ENCODE assay signal across 26 mouse cellular contexts in genomic region chr4:117482103-117482502, GRCm38 (mm10). TPM values are rescaled to one million over a fixed set of nuclear protein-coding genes. Genes with fewer than 3 reads are reported as not detected.
DNase-seq lines count a peak whose midpoint lies in the region; ATAC-seq and TF ChIP-seq lines count a peak whose summit lies in the region.
"Had no signal": no experiment of that assay in that cellular context is flagged by ENCODE, and none has a peak within 500 bp of the region (broad histone marks: within the 10 kb centered on the region; RNA-seq: fewer than 3 reads in every experiment).

No protein-coding gene starts in this region.

- H3K4me1 ChIP-seq in MEL (ENCODE audit: control insufficient read depth in 1 of 2, insufficient read depth in 2 of 2, low read length in 2 of 2) = peaks cover 13 to 49% of the 10 kb centered on the region in 2 experiments
- peaks cover 93% of the 10 kb centered on the region for H3K4me1 ChIP-seq in liver, embryonic 12.5 days
- peaks cover 86% of the 10 kb centered on the region for H3K4me1 ChIP-seq in liver, embryonic 15.5 days (replicated peaks)
- peaks cover 48% of the 10 kb centered on the region for H3K4me1 ChIP-seq in embryonic facial prominence, embryonic 10.5 days

- H3K36me3 ChIP-seq in MEL (ENCODE audit: control insufficient read depth in 1 of 2, insufficient read depth in 2 of 2, low read length in 2 of 2) = peaks cover 0 to 40% of the 10 kb centered on the region in 2 experiments; a peak in 2 of 4 replicates
- H3K36me3 ChIP-seq in liver, embryonic 12.5 days = no peaks in the 10 kb centered on the region
- no peaks in the 10 kb centered on the region for H3K36me3 ChIP-seq in liver, embryonic 15.5 days (replicated peaks)
- H3K36me3 ChIP-seq in embryonic facial prominence, embryonic 10.5 days (replicated peaks) = no peaks in the 10 kb centered on the region
- H3K36me3 ChIP-seq: embryonic facial prominence, embryonic 12.5 days; embryonic facial prominence, embryonic 15.5 days; heart, embryonic 10.5 days; heart, embryonic 13.5 days; hindbrain, embryonic 12.5 days; hindbrain, embryonic 15.5 days had no signal

- TF ChIP-seq EP300 in MEL (IDR thresholded peaks at IDR 0.05; ENCODE audit: low read depth in 1 of 2, low read length in 2 of 2) = peak; percentile 32 to 53; a peak in 3 of 4 replicates

- no peaks in the 10 kb centered on the region for H3K27me3 ChIP-seq in MEL (ENCODE audit: control insufficient read depth in 1 of 2, insufficient read depth in 2 of 2, low read length in 2 of 2)
- H3K27me3 ChIP-seq in liver, embryonic 12.5 days (replicated peaks) = peaks cover 30% of the 10 kb centered on the region
- H3K27me3 ChIP-seq in liver, embryonic 15.5 days = peaks cover 30% of the 10 kb centered on the region
- peaks cover 68% of the 10 kb centered on the region for H3K27me3 ChIP-seq in embryonic facial prominence, embryonic 10.5 days (replicated peaks; ENCODE audit: low read depth, poor library complexity, severe bottlenecking)

- WGBS in liver, embryonic 12.5 days (ENCODE audit: insufficient replicate concordance) = 33% methylated on average over 5 of the region's 5 CpGs
- 33% methylated on average over 5 of the region's 5 CpGs for WGBS in liver, embryonic 15.5 days (ENCODE audit: insufficient replicate concordance)
- 74% methylated on average over 5 of the region's 5 CpGs for WGBS in embryonic facial prominence, embryonic 10.5 days

- no peak for TF ChIP-seq CTCF in MEL (IDR thresholded peaks at IDR 0.05 in 2 of 3, conservative IDR thresholded peaks at IDR 0.05 in 1 of 3; ENCODE audit: control insufficient read depth in 1 of 3, insufficient read depth in 1 of 3, low read depth in 2 of 3, low read length in 3 of 3, poor library complexity in 1 of 3, severe bottlenecking in 1 of 3)

- H3K9ac ChIP-seq in MEL (ENCODE audit: control insufficient read depth, low read depth, low read length, poor library complexity, severe bottlenecking) = no peak overlapping the region
- no peak overlapping the region for H3K9ac ChIP-seq in liver, embryonic 12.5 days
- no peak overlapping the region for H3K9ac ChIP-seq in liver, embryonic 15.5 days
- H3K9ac ChIP-seq: embryonic facial prominence, embryonic 12.5 days; embryonic facial prominence, embryonic 15.5 days; forebrain, postnatal 0 days; heart, embryonic 13.5 days; hindbrain, embryonic 12.5 days; hindbrain, embryonic 15.5 days had no signal

- no peak overlapping the region for H3K4me3 ChIP-seq in MEL (ENCODE audit: control insufficient read depth in 1 of 2, insufficient read depth in 1 of 2, low read depth in 2 of 2, low read length in 2 of 2)
- H3K4me3 ChIP-seq in liver, embryonic 12.5 days = no peak overlapping the region
- no peak overlapping the region for H3K4me3 ChIP-seq in liver, embryonic 15.5 days (replicated peaks)
- H3K4me3 ChIP-seq in embryonic facial prominence, embryonic 10.5 days = no peak overlapping the region
- H3K4me3 ChIP-seq: embryonic facial prominence, embryonic 12.5 days; embryonic facial prominence, embryonic 15.5 days; gastrocnemius, adult 2 months; heart, adult 2 months; heart, embryonic 10.5 days; heart, embryonic 13.5 days; hindbrain, embryonic 12.5 days; hindbrain, embryonic 15.5 days had no signal

- peak; percentile 31 for DNase-seq in MEL (ENCODE audit: low read depth, low spot score)
- DNase-seq in embryonic facial prominence, embryonic 10.5 days (ENCODE audit: low spot score) = no peak
- DNase-seq in retina, postnatal 1 day = no peak
- DNase-seq in cerebellum, postnatal 25 days = no peak
- DNase-seq: adrenal gland, adult 8-10 months; adrenal gland, postnatal 25 days; B cell, adult 2 months; cerebellum, adult 11-12 months; cerebellum, adult 8-10 months; cerebellum, postnatal 10 days; forebrain, postnatal 0 days; gastrocnemius, adult 2 months; gastrocnemius, postnatal 25 days; heart, adult 2 months; heart, postnatal 14 days; heart, postnatal 4 days had no signal

- H3K4me2 ChIP-seq in liver, embryonic 12.5 days = peak overlapping the region; percentile 9
- peak overlapping the region; percentile 28 for H3K4me2 ChIP-seq in liver, embryonic 15.5 days
- H3K4me2 ChIP-seq: embryonic facial prominence, embryonic 12.5 days; embryonic facial prominence, embryonic 15.5 days; heart, embryonic 13.5 days; hindbrain, embryonic 12.5 days; hindbrain, embryonic 15.5 days had no signal

- H3K27ac ChIP-seq in MEL (ENCODE audit: control insufficient read depth, low read depth, low read length) = no peak overlapping the region
- peak overlapping the region; percentile 57; the same call in 1 of the 2 replicates for H3K27ac ChIP-seq in liver, embryonic 12.5 days
- H3K27ac ChIP-seq in liver, embryonic 15.5 days (replicated peaks) = peak overlapping the region; percentile 51; the same call in 1 of the 2 replicates
- H3K27ac ChIP-seq in embryonic facial prominence, embryonic 10.5 days (replicated peaks) = no peak overlapping the region
- H3K27ac ChIP-seq: embryonic facial prominence, embryonic 12.5 days; embryonic facial prominence, embryonic 15.5 days; gastrocnemius, adult 2 months; heart, adult 2 months; heart, embryonic 10.5 days; heart, embryonic 13.5 days; hindbrain, embryonic 12.5 days; hindbrain, embryonic 15.5 days had no signal

- peak; percentile 74 for ATAC-seq in liver, embryonic 12.5 days
- ATAC-seq in liver, embryonic 15.5 days (ENCODE audit: insufficient read depth) = peak; percentile 50
- ATAC-seq: activated CD4-positive, CD25-positive, alpha-beta regulatory T cell, adult 4 months; forebrain, embryonic 14.5 days; forebrain, postnatal 0 days had no signal

- no peak for TF ChIP-seq POLR2A in MEL (IDR thresholded peaks at IDR 0.05; ENCODE audit: control insufficient read depth in 1 of 2, insufficient read depth in 1 of 2, low read depth in 1 of 2, low read length in 2 of 2, poor library complexity in 1 of 2)

- H3K79me2 ChIP-seq in MEL (ENCODE audit: control insufficient read depth, insufficient read depth, low read length, poor library complexity) = no peaks in the 10 kb centered on the region

- H3K9me3 ChIP-seq in MEL (replicated peaks; ENCODE audit: insufficient read depth, low read length) = no peaks in the 10 kb centered on the region
- no peaks in the 10 kb centered on the region for H3K9me3 ChIP-seq in liver, embryonic 12.5 days (replicated peaks)
- no peaks in the 10 kb centered on the region for H3K9me3 ChIP-seq in liver, embryonic 15.5 days (replicated peaks)
- H3K9me3 ChIP-seq in embryonic facial prominence, embryonic 10.5 days = no peaks in the 10 kb centered on the region
- H3K9me3 ChIP-seq: embryonic facial prominence, embryonic 12.5 days; embryonic facial prominence, embryonic 15.5 days; heart, embryonic 10.5 days; heart, embryonic 13.5 days; hindbrain, embryonic 12.5 days; hindbrain, embryonic 15.5 days had no signal

- TF ChIP-seq RAD21 in MEL (IDR thresholded peaks at IDR 0.05; ENCODE audit: low read depth, low read length) = no peak

TF ChIP-seq in MEL, 35 proteins besides CTCF, POLR2A, EP300 and RAD21:
- TF ChIP-seq GABPA (IDR thresholded peaks at IDR 0.05; ENCODE audit: low read depth, low read length) = no peak
- TF ChIP-seq USF1 (IDR thresholded peaks at IDR 0.05; ENCODE audit: low read depth, low read length) = no peak
- TF ChIP-seq TCF12 (IDR thresholded peaks at IDR 0.05; ENCODE audit: low read depth, low read length) = 0 out of 2 replicates have a peak, but pooled peaks have one; percentile 16
- TF ChIP-seq TAL1 (IDR thresholded peaks at IDR 0.05; ENCODE audit: low read length) = peak; percentile 22; the same call in 1 of the 2 replicates

RNA-seq across cellular contexts. Expression of gene Rnf220, which starts 14.7 kb away (rescaled TPM):
- total RNA-seq in MEL (2012; rRNA removed) = 111 and 121 TPM in 2 replicates
- polyA plus RNA-seq in MEL (2012; ENCODE audit: insufficient read depth in 1 of 2, insufficient read length in 2 of 2, low read depth in 1 of 2, low replicate concordance in 2 of 2, missing spikeins in 1 of 2) = 100 to 1,000 TPM in 1 of 2 experiments, not detected in 1; 201 TPM
- polyA plus RNA-seq in liver, embryonic 12.5 days (2016; fragmentation: Nextera tagmentation; extraction: Ambion mirVana) = 55.5 and 55.9 TPM in 2 replicates
- 25.1 and 30.4 TPM in 2 replicates for polyA plus RNA-seq in liver, embryonic 15.5 days (2015; fragmentation: Nextera tagmentation; extraction: Ambion mirVana)
- 94.6 and 94.8 TPM in 2 replicates for polyA plus RNA-seq in embryonic facial prominence, embryonic 10.5 days (2016; fragmentation: Nextera tagmentation; extraction: Ambion mirVana)

Comparison
In these comparisons a context has a peak if more than half of its experiments do, and no peak if none do; other contexts are left out.
1. H3K27ac ChIP-seq: peak in liver, embryonic 12.5 days (single experiment) and liver, embryonic 15.5 days (single experiment); none in MEL (single experiment) and embryonic facial prominence, embryonic 10.5 days (single experiment).